Mouse (Mus musculus) cerebellum, adult 9-10 months (tissue): ENCODE measurements at regions not wholly inside any gene's neighbourhood (a gene's known extent, or its start where the extent isn't known, plus 50 kb on each side); places are given as distances from the start of the nearest gene placed in this dataset.
"Not testable (repeated sequence)": the region's sequence is repeated elsewhere in the genome, so short reads cannot be mapped to it uniquely, and the experiment has no call there.

Experiments used
- DNase-seq: peaks from one replicate; pipeline ENCODE4 v3.0.0; 2022

GRCm38 (mm10) chrX:104931153-104931706, 74.2 kb upstream of the Magee2 start:
- no peak for DNase-seq

- no peak for DNase-seq
Observed at GRCm38 (mm10) chrX:104951587-104951986, 94.5 kb upstream of the Magee2 start.

GRCm38 (mm10) chrX:104952809-104953208, 95.7 kb upstream of the Magee2 start:
- DNase-seq: not testable (repeated sequence)

DNA sequence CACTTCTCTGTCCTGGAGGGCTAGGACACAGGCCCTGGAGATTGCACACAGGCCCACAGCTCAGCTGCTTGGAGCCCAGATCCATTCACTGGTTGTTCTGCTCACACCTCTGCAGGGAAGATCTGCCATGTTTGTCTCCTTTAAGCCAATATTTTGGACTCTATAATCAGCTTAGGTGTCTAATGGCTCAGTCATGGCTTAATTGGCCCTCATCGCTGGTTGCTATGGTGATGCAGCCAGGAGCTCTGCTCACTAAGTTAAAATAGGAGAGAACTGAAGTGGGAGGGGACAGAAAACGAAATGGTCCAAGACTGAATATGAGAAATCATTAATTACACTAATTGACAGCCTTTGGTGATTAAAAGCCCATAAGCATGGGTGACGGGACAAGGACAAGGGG, 96.3 kb upstream of the Magee2 start:
- DNase-seq: not testable (repeated sequence)

DNA sequence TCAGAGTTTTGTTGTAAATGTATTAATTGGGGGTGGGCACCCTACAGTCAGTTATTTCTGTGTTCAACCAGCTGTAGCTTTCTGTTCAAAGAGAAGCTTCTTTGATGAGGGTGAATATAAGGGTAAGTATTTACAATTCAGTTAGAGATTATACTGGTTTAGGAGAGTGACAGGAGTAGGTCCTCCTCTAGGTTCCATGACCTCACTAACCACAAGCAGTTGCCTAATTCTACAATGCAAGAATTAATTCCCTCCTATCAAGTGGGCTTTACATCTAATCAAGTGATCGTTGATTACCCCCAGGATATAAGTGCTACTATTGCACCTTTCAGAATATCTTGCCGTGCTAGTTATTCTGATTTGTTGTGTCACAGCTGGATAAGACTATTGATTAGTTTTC, 101.1 kb upstream of the Pbdc1 start:
- no peak for DNase-seq

GRCm38 (mm10) chrX:105003260-105003659, 76.3 kb upstream of the Pbdc1 start:
- no peak for DNase-seq

- peak; percentile 12 for DNase-seq
Observed at GRCm38 (mm10) chrX:105006445-105006844, 73.1 kb upstream of the Pbdc1 start.
